Mouse (Mus musculus): ENCODE data around the gene Gnpat. TPM values are rescaled to one million over a fixed set of nuclear protein-coding genes. Genes with fewer than 3 reads are reported as not detected.

Gene Gnpat
- total RNA-seq, 2 experiments from 2014 or later = 57.8 to 62.8 TPM

GRCm38 (mm10) chr8:124935116-124935515 is 72.3 kb downstream of the Gnpat start:
- DNase-seq (ENCODE audit: low spot score in 2 of 2) = no peak

GRCm38 (mm10) chr8:124936699-124937098 is 73.9 kb downstream of the Gnpat start:
- DNase-seq (ENCODE audit: low spot score in 2 of 2) = no peak

- DNase-seq (ENCODE audit: low spot score in 2 of 2) = no peak
Measured at GRCm38 (mm10) chr8:124937293-124937692, 74.5 kb downstream of the Gnpat start.

Other genes starting within 250 kb of the Gnpat start
- gene 2310022B05Rik, start 199.7 kb upstream of the Gnpat start, total RNA-seq (2021) = 100 to 1,000 TPM in 1 of 2 experiments, 10 to 100 TPM in 1; 96.2 to 106 TPM
- gene Ttc13, start 141.1 kb upstream of the Gnpat start, total RNA-seq (2021) = 10 to 100 TPM; 59.3 to 61.0 TPM
- 10 to 100 TPM; 15.6 to 20.2 TPM for gene Arv1, start 140.9 kb upstream of the Gnpat start, total RNA-seq (2021)
- gene Fam89a, start 111.2 kb upstream of the Gnpat start, total RNA-seq (2021) = under 1 TPM; 0.25 to 0.37 TPM
- 10 to 100 TPM; 49.8 to 53.1 TPM for gene Trim67, start 69.9 kb upstream of the Gnpat start, total RNA-seq (2021)
- 10 to 100 TPM; 21.5 to 22.0 TPM for gene 2810004N23Rik, start 87 bp downstream of the Gnpat start, total RNA-seq (2021)
- gene Exoc8, start 34.7 kb downstream of the Gnpat start, total RNA-seq (2021) = 10 to 100 TPM; 37.5 to 37.9 TPM
- 10 to 100 TPM; 13.6 to 16.6 TPM for gene Sprtn, start 34.9 kb downstream of the Gnpat start, total RNA-seq (2021)
- 10 to 100 TPM; 59.7 to 63.2 TPM for gene Egln1, start 86.3 kb downstream of the Gnpat start, total RNA-seq (2021)
- 10 to 100 TPM; 88.3 to 90.9 TPM for gene Tsnax, start 150.0 kb downstream of the Gnpat start, total RNA-seq (2021)
- gene Disc1, start 191.2 kb downstream of the Gnpat start, total RNA-seq (2021) = 1 to 10 TPM; 4.7 to 5.2 TPM